Mouse (Mus musculus) frontal cortex, postnatal 36 days (tissue): Measurements from ENCODE around the gene Galnt9.

ENCODE experiments used
- DNase-seq, 2 experiments: peaks; one replicate each; pipeline ENCODE4 v3.0.0; 2022; ENCODE audit warnings: low spot score in 2 of 2

The Galnt9 gene

GRCm38 (mm10) chr5:110535964-110536363 lies 8.2 kb upstream of the Galnt9 start:
- DNase-seq: no peak

GRCm38 (mm10) chr5:110540947-110541346 lies 3.2 kb upstream of the Galnt9 start:
- DNase-seq: no peak

GRCm38 (mm10) chr5:110541456-110541855 lies 2.7 kb upstream of the Galnt9 start:
- no peak for DNase-seq

- no peak for DNase-seq
These were observed 525 bp downstream of the Galnt9 start for GRCm38 (mm10) chr5:110544691-110545069.

- no peak for DNase-seq
These were observed 1.2 kb downstream of the Galnt9 start for GRCm38 (mm10) chr5:110545311-110545710.

- no peak for DNase-seq
These were observed 2.0 kb downstream of the Galnt9 start for GRCm38 (mm10) chr5:110546136-110546535.

- DNase-seq: no peak
These were observed 2.7 kb downstream of the Galnt9 start for GRCm38 (mm10) chr5:110546726-110547406.

GRCm38 (mm10) chr5:110548446-110548845 lies 4.3 kb downstream of the Galnt9 start:
- DNase-seq: no peak

- DNase-seq: no peak
These were observed 6.0 kb downstream of the Galnt9 start for GRCm38 (mm10) chr5:110550189-110550588.

- no peak for DNase-seq
These were observed 6.7 kb downstream of the Galnt9 start for GRCm38 (mm10) chr5:110550841-110551240.

GRCm38 (mm10) chr5:110552005-110552404 lies 7.8 kb downstream of the Galnt9 start:
- no peak for DNase-seq

GRCm38 (mm10) chr5:110553315-110553714 lies 9.2 kb downstream of the Galnt9 start:
- no peak for DNase-seq

GRCm38 (mm10) chr5:110555198-110555597 lies 11.0 kb downstream of the Galnt9 start:
- DNase-seq: no peak

GRCm38 (mm10) chr5:110558368-110558767 lies 14.2 kb downstream of the Galnt9 start:
- DNase-seq: no peak

GRCm38 (mm10) chr5:110559679-110560078 lies 15.5 kb downstream of the Galnt9 start:
- DNase-seq: peak in 1 of 2 experiments; percentile 49

GRCm38 (mm10) chr5:110562741-110563326 lies 18.7 kb downstream of the Galnt9 start:
- DNase-seq: peak; percentile 89 to 94

- no peak for DNase-seq
These were observed 21.0 kb downstream of the Galnt9 start for GRCm38 (mm10) chr5:110564986-110565644.

GRCm38 (mm10) chr5:110567547-110567946 lies 23.4 kb downstream of the Galnt9 start:
- DNase-seq: no peak

- no peak for DNase-seq
These were observed 30.7 kb downstream of the Galnt9 start for GRCm38 (mm10) chr5:110574888-110575287.

- DNase-seq: no peak
These were observed 35.1 kb downstream of the Galnt9 start for GRCm38 (mm10) chr5:110579296-110579695.

GRCm38 (mm10) chr5:110580569-110581239 lies 36.5 kb downstream of the Galnt9 start:
- peak; percentile 37 to 41 for DNase-seq
